Mouse (Mus musculus): ENCODE results near the gene Bpifb3. TPM values are rescaled to one million over a fixed set of nuclear protein-coding genes. Genes with fewer than 3 reads are reported as not detected.

The Bpifb3 gene
- total RNA-seq, 2 experiments from 2014 or later, result not detected

- TF ChIP-seq CTCF (conservative IDR thresholded peaks at IDR 0.05), result peak; percentile 93
- peak; percentile 23 to 76 for DNase-seq (ENCODE audit: low spot score in 2 of 2)
- no peak overlapping the region for H3K27ac ChIP-seq
- H3K4me3 ChIP-seq, result no peak overlapping the region
Measured at GRCm38 (mm10) chr2:153943537-153943936, 25.5 kb downstream of the Bpifb3 start.

GRCm38 (mm10) chr2:153944567-153944966 is 26.5 kb downstream of the Bpifb3 start:
- H3K4me3 ChIP-seq, result no peak overlapping the region
- TF ChIP-seq CTCF (conservative IDR thresholded peaks at IDR 0.05), result no peak
- no peak overlapping the region for H3K27ac ChIP-seq
- DNase-seq (ENCODE audit: low spot score in 2 of 2), result no peak

- TF ChIP-seq CTCF (conservative IDR thresholded peaks at IDR 0.05), result peak; percentile 93
- H3K4me3 ChIP-seq, result no peak overlapping the region
- H3K27ac ChIP-seq, result no peak overlapping the region
- DNase-seq (ENCODE audit: low spot score in 2 of 2), result peak; percentile 73 to 80
Measured at GRCm38 (mm10) chr2:153952897-153953296, 34.9 kb downstream of the Bpifb3 start.

- H3K4me3 ChIP-seq, result no peak overlapping the region
- H3K27ac ChIP-seq, result no peak overlapping the region
- peak; percentile 72 for TF ChIP-seq CTCF (conservative IDR thresholded peaks at IDR 0.05)
- DNase-seq (ENCODE audit: low spot score in 2 of 2), result peak in 1 of 2 experiments; percentile 20
Measured at GRCm38 (mm10) chr2:153953836-153954235, 35.8 kb downstream of the Bpifb3 start.

GRCm38 (mm10) chr2:153962821-153963331 is 44.8 kb downstream of the Bpifb3 start:
- H3K27ac ChIP-seq, result peak overlapping the region; percentile 23; the same call in 1 of the 2 replicates
- DNase-seq (ENCODE audit: low spot score in 2 of 2), result peak in 1 of 2 experiments; percentile 24
- H3K4me3 ChIP-seq, result no peak overlapping the region
- no peak for TF ChIP-seq CTCF (conservative IDR thresholded peaks at IDR 0.05)

- no peak for TF ChIP-seq CTCF (conservative IDR thresholded peaks at IDR 0.05)
- Histone ChIP-seq H3K4me3 (no peak overlapping the region), H3K27ac (peak overlapping the region; percentile 23; the same call in 1 of the 2 replicates)
- no peak for DNase-seq (ENCODE audit: low spot score in 2 of 2)
Measured at GRCm38 (mm10) chr2:153963334-153963733, 45.3 kb downstream of the Bpifb3 start.

- no peak for DNase-seq (ENCODE audit: low spot score in 2 of 2)
- H3K4me3 ChIP-seq, result no peak overlapping the region
- no peak for TF ChIP-seq CTCF (conservative IDR thresholded peaks at IDR 0.05)
- H3K27ac ChIP-seq, result no peak overlapping the region
Measured at GRCm38 (mm10) chr2:153970221-153970620, 52.2 kb downstream of the Bpifb3 start.

GRCm38 (mm10) chr2:153974582-153974981 is 56.6 kb downstream of the Bpifb3 start, which contains the start of gene Bpifa6:
TSS of gene Bpifa6 (plus strand) at chr2:153974945.
- Histone ChIP-seq H3K4me3 (no peak within 1 kb of the TSS), H3K27ac (no peak within 1 kb of the TSS)
- TF ChIP-seq CTCF (conservative IDR thresholded peaks at IDR 0.05), result no peak
- DNase-seq (ENCODE audit: low spot score in 2 of 2), result no peak

Other genes starting within 250 kb of the Bpifb3 start
- gene Dnmt3c, start 221.6 kb upstream of the Bpifb3 start, total RNA-seq (2021), result under 1 TPM in 1 of 2 experiments, not detected in 1; 0.17 TPM
- 10 to 100 TPM; 72.4 to 75.8 TPM for gene Mapre1, start 177.0 kb upstream of the Bpifb3 start, total RNA-seq (2021)
- under 1 TPM; 0.12 to 0.46 TPM for gene Efcab8, start 138.3 kb upstream of the Bpifb3 start, total RNA-seq (2021)
- not detected for gene Sun5, start 47.1 kb upstream of the Bpifb3 start, total RNA-seq (2021)
- gene Bpifb2, start 43.2 kb upstream of the Bpifb3 start, total RNA-seq (2021), result not detected
- not detected for gene Bpifb6, start 17.8 kb upstream of the Bpifb3 start, total RNA-seq (2021)
- not detected for gene Bpifb4, start 20.0 kb downstream of the Bpifb3 start, total RNA-seq (2021)
- not detected for gene Bpifa6, start 56.7 kb downstream of the Bpifb3 start, total RNA-seq (2021)
- not detected for gene Bpifa2, start 90.0 kb downstream of the Bpifb3 start, total RNA-seq (2021)
- gene Bpifa3, start 212.1 kb downstream of the Bpifb3 start, total RNA-seq (2021), result not detected
- not detected for gene Bpifa1, start 224.7 kb downstream of the Bpifb3 start, total RNA-seq (2021)
- not detected for gene Bpifa5, start 244.4 kb downstream of the Bpifb3 start, total RNA-seq (2021)

Measured in layer of hippocampus, adult 2 months (tissue).